Mouse (Mus musculus): Measurements from ENCODE around the gene Tnfrsf25. TPM values are rescaled to one million over a fixed set of nuclear protein-coding genes. Genes with fewer than 3 reads are reported as not detected.
A peak's percentile ranks its signal among the peaks of the same experiment; 100 is the strongest.

Tnfrsf25 gene
- total RNA-seq (2021) (1 to 10 TPM in 1 of 2 experiments, under 1 TPM in 1; 0.79 to 1.3 TPM), polyA plus RNA-seq (2012; rRNA removed) (2.5 TPM in 2 replicates)
- long read RNA-seq, result 0 reads

DNA sequence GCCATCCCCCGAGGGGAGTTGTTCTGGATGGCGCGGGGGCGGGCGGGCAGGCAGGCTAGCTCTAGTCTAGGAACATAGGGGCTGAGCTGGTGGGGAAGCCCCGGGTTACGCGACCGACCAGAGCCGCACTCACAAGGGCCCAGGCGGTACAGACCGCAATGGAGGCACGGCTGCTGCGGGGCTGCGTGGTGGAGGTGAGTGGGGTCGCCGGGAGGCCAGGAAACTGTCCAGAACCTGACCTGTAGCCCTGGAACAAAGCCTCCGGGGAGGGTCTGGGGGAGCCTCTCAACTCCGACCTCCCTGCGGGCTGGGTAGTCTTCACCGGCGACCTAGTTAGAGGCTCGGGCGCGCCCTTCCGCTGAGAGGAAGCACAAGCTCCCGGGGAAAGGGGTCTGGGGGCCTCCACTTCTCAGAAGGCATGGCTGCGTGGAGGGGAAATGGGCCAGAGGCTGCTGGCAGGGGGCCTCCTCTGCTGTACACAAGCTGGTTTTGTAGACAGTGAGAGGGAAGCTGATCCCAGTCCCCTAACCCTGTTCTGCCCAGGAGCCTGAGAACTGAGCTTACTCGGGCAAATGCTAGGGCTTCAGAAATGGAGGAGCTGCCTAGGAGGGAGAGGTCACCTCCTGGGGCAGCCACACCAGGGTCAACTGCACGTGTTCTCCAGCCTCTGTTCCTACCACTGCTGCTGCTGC, at the start of gene Tnfrsf25:
Gene Tnfrsf25 (plus strand): TSS at position 14 of the 692 bp plus-strand sequence.
- DNase-seq, result no peak

DNA sequence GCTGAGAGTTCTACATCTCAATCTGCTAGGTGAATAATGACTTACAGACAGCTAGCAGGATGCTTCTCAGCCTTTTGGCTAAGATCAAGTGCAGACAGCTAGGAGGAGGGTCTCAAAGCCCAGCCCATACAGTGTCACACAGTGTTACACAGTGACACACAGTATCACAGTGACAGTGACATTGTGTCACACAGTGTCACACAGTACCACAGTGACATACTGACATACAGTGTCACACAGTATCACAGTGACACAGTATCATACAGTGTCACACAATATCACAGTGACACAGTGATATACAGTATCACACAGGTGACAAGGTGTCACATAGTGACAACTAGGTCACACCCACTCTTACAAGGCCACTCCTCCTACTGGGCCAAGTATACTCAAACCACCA, 48.5 kb upstream of the Tnfrsf25 start:
- no peak for DNase-seq

DNA sequence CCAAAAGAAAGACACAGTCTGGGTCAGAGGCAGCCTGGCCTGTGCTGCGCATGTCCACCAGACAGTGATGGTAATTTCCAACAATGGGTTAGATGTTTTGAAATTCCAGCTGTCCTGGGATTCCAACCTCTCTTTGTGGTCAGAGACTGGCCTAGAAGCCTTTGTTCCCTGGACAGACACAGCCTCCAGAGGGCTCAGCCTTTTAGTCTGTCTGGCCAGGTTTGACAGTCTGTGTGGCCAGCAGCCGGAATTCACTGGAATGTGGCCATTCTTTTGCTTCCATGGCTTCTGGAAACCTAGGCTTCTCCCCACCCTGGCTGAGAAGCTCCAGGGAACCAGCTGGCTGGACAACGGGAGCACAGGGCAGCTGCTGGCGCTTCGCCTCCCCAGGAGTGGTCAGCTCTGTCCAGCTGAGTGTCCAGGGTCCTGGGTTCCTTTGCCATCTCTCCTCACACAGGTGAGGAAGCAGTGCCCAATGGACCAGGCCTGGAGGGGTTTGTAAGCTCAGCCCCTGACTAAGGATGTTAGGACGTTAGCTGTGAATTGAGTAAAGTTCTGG, 47.5 kb upstream of the Tnfrsf25 start:
- no peak for DNase-seq

DNA sequence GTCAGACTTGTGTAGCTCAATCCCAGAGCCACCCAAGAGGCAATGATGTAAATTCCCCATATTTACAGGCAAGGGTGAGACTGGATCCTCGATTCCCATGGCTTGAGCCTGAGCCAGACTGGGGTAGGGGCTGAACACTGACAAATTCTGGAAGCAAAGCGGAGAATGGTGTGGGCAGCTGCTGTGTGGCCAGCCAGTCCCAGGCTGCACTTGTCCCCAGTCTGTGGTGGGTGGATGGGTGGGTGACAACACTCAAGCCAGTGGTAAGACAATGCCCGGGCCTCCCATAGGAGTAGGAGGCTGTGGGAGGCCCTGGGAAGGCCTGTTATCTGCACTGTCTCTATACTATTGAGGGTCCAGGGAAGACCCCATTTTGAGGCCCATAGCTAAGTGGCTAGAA, 46.5 kb upstream of the Tnfrsf25 start:
- DNase-seq, result no peak

DNA sequence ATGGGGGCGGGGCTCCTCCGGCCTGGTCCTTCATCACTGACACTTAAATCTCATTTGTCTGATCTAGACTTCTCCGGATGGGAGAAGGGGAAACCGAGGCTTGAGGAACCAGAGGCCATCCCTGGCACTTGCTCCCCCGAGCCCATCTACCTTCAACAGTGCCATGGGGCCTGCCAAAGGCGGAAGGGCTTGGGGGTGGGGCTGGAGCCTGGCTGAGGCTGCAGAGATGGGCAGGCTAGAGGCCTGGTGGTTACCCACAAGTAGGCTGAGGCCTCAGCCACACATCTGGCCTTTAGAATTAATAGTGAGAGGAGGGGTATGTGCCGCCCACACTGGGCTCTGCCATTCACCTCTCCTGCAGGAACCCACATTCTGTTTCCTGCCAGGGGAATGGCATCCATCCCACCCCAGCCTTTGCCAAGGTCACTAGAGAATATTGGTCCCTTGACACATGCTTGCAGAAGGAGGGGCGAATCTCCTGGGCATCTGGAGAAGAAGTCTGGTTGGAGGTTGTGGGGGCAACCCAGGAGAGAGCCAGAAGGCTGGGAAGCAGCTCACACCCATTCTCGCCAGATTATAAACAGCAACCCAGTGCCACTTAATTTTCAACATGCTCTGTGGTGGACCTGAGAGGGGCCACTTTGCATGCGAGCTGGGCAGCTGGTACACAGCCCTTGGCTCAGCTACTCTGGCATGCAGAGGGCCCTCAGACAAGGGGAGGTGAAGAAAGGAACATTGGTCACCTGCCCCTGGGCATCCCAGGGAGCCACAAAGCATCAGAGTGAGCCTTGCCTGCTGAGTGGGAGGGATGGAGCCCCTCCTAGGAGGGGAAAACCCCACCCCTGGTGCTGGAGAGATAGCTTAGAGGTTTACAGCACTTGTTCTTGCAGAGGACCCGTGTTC, 45.0 kb upstream of the Tnfrsf25 start:
- DNase-seq, result no peak

DNA sequence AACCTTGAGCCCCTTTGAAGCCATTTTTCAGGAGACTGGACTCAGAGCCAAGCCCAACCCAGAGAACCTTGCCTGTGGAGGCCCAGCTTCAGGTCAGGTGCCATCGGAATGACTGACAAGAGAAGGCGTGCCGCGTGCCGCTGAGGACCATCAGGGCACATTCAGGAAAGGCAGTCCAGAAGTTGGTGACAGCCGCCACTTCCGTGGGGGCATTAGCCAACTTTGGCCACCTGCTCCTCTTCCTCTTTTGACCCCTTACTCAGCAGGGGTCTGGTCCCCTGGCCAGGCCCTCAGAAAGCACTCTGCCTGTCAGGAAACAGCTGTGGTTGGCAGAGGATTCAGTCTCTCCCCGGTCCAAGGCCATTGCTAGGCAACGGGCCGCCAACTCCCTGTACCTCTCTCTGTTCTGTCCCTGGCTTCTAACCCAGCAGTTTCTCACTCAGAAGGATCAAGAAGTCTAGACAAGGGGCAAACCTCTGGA, 43.6 kb upstream of the Tnfrsf25 start, which contains the start of gene Plekhg5:
Gene Plekhg5 (plus strand): TSS at position 378 of the 481 bp plus-strand sequence.
- peak; percentile 70 for DNase-seq

DNA sequence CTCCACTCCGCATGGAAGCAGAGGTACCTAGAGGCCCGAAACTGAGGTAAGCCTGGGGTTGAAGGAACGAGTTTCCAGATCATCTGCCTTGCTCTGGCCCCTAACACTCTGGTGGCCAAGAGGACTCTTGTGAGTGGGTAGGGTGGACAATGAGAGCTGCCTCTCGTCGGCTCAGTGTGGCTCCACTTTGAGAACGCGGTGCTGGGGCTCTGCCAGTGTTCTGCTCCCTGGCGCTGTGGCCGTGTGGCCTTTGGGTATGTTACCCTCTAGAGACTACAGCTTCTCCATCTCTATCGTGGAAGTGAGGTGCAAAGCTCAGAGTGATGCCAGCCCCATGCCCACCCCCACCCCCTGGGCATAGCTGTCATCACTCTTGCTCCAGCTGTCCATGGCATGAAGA, 43.1 kb upstream of the Tnfrsf25 start:
- DNase-seq, result no peak

DNA sequence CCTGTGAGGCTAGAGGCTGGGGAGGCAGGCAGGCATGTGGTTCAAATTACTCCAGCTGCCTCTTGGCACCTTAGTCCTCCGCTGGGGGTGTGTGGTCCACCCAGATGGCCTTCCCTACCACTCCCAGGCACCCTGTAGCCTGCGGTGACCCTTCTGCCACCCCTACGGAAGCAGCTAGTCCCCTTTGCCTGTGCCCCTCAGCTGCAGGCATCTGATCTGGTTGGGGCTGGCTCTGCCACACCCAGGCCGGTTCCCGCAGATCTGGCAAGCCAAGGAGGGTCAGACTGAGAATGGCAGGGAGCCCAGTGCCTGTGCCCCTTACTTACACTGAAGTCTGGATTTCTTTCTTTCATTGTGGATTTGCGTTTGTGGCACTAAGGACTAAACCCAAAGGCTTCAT, 42.0 kb upstream of the Tnfrsf25 start:
- no peak for DNase-seq

DNA sequence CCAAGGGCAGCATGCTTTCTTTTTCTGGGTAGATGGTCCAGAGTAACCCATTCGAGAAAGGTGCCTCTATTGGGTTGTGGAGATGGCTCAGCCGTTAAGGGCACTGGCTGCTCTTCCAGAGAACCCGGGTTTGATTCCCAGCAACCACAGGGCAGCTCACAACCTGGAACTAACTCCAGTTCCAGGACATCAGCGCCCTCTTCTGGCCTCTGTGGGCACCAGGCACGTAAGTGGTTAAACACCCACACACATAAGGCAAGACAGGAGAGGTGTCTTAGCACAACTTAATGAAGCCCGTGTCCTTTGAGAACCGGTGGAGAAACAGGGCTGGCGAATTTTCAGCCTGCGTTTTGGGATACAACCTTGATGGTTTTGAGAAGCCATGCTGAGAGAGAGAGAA, 41.2 kb upstream of the Tnfrsf25 start:
- no peak for DNase-seq

DNA sequence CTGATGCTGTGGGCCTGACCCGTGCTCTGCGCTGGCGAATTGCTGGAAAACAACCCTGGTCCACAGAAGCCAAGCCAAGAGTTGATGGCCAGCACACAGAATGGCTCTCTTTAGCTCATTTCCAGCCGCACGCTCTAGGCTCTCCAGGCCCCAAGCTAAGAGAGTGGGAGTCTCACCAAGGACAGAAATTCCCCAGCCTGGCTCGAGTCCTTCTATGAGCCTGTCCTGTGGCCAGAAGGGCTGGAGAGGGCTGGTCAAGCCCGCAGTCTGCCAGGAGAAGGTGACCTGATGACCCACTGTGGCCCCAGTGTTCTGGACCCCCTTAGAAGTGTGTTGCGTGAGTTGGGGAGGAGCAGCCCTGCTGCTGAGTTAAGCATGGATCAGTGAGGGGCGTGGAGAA, 38.5 kb upstream of the Tnfrsf25 start:
- DNase-seq, result no peak

DNA sequence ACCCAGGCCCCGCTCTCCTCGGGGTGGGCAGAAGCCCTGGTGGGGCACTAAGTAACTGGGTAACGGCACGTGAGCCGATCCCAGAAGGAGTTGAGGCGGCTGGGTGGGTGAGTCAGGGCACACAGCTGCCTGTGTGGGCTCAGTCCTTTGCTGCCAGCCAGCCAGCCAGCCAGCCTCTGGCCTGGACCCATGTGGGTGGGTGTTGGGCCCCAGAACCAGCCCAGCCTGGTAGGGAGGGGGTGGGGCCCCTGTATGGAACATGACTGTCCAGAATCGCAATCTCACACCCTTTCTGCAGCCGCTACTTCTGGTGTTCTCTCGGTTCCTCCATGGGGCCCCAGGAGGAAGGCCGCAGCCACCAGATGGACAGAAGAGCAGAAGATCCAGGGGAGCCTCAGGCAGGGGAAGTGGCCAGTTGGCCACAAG, 37.6 kb upstream of the Tnfrsf25 start:
- DNase-seq, result no peak

DNA sequence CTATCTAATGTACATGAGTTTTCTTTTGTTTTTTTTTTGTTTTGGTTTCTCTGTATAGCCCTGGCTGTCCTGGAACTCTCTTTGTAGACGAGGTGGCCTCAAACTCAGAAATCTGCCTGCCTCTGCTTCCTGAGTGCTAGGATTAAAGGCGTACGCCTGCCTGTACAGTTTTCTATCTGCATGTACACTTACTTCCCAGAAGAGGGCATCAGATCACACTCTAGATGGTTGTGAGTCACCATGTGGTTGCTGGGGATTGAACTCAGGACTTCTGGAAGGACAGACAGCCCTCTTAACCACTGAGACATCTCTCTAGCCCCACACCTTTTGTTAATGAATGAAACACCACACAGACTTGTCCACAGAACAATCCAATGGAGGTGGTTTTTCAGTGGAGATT, 36.5 kb upstream of the Tnfrsf25 start:
- no peak for DNase-seq

DNA sequence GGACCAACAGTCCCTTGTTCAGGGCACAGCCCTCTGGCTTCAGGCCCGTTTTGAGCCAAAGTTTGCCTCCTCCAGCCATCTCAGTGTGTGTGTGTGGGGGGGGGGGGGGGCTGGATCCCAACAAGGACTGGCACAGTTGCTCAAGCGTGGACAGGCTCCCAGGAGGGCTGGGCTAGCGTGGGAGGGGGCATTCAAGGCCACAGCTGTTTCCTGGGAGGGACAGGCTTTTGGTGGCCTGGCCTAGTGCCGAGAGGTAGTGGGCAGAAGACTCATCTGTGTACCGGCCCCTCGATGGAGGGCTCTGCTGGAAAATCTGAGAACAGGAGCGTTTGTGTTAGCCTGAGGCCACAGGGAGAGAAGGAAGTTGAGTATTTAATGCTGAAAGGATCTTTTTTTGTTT, 35.8 kb upstream of the Tnfrsf25 start:
- no peak for DNase-seq

DNA sequence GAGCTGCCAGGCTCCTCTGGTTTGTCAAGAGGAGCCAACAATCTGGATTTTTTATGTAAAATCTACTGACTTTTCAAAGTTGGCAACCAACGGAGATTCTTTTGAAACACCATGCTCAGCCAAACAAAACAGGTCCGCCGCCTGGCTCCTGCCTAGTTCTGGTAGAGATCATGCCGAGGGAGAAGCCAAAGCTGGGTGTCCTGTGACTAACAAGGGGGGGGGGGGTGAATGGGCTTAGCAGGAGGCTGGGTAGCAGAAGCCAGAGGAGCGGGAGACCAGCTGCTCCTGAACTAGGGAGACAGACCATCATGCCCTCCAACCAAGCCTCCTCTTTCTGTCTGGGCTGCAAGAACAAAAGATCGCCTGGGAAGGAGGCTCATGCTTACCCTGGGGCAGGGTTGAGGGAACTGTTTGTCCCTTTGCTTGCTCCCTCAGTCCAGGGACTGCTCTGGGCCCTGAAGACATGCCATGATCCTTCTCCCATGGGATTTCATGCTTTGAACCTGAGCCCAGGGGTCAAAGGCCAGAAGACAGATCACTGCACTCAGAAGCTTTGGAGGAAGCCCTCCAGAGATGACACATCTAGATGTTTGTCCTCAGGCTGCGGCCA, 32.0 kb upstream of the Tnfrsf25 start:
- no peak for DNase-seq

DNA sequence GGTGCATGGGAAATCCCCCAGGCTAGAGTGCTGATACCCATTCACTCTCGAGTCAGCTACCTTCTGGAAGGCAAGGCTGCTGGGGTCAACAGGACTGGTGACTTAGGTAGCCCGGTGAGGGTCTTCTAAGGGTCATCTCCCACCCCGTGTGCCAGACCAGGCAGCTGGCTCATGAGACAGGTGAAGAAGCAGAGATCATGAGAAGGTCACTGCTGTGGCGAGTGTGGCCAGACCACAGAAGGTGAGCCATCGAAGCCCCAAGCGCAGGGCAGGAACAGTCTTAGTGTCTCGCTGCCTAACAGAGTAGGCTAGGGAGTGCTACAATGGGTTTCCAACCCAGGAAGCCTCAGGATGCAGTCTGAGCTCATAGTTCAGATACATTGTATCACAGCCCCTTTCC, 31.1 kb upstream of the Tnfrsf25 start:
- DNase-seq, result no peak

DNA sequence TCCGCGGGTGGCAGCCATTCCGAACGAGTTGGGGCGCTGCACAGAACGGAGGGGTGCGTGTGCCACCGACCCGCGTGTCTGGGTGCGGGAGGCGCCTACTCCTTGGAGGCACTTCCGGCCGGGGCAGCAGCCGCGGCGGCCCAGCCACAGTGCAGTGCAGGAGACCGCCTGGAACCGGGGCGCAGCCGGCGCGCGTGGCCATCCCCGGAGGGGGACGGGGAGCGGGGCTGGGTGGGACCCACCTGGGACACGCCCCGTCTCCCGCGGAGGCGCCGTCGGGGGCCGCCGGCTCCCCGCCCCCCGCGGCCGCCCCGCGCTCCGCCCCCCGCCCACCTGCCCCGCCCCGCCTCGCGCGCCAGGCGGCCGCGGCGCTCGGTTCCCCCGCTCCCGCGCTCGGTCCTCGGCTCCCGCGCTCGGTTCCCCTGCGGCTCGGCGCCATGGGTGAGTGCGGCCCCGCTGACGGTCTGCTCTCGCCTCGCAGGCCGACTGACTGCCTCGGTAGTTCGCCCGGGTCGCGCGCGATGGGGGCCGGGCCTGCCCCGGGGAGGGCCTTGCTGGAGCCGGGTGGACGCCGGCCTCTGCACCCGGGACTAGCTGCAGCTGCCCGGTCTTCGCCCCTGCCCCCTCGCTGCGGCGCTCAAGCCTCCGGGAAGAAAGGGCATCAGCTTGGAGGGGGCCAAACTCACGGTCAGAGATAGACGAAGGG, 29.1 kb upstream of the Tnfrsf25 start:
- DNase-seq, result peak; percentile 83

DNA sequence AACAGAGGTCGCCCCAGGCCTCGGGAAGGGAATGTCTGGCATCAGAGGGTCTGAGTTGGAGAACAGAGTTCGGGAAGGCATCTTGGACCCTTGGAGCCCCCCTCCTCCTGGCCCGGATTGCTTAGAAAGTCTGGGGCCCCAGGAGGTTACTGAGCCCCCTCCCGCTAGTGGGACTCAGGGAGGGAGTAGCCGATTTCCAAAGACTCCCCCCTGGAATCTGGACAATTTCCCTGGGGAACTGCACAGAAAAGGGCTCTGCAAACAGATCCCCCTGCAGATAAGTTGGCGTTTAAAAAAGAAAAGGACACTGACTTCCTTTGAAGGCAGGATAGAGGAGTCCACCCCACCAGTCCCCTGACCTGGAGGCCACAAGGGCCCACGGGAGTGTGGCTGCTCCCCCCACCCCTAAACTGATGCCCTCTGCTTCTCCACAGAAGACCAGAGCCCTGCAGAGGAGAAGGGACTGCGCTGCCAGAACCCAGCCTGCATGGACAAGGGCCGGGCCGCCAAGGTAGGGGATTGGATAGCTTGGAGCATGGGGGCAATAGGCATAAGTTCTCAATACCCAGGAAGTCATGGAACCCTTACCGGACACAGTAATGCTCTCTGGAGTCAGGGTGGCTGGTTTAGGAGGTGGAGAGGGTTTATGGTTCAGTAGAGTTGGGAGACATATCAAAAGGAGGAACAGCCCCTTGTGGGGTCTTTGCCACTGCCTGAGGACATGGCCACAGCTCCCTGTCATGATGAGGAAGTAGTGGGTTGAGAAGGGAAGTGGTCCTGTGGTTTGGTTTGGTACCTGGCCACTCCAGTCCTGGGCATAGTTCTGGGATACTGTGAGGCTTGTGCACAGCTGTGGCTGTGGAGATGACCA, 28.3 kb upstream of the Tnfrsf25 start:
- DNase-seq, result peak; percentile 11

DNA sequence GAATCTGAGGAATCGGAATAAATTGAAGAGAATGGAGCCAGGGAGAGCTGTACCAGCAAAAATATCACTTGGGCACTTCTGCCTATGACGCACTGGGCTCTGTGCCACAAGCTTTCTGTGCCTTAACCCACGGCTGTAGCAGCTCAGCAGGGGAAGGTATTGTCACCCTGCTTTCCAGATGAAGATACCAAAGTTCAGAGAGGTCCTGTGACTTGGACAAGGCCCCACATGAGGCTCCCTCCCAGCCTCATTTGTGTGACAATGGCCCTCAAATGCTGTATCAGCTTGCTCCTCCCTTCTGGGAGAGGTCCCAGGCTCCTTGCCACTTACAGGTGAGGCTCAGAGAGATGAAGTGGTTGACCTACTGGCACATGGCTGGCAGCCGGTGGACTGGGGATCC, 27.6 kb upstream of the Tnfrsf25 start:
- peak; percentile 24 for DNase-seq

DNA sequence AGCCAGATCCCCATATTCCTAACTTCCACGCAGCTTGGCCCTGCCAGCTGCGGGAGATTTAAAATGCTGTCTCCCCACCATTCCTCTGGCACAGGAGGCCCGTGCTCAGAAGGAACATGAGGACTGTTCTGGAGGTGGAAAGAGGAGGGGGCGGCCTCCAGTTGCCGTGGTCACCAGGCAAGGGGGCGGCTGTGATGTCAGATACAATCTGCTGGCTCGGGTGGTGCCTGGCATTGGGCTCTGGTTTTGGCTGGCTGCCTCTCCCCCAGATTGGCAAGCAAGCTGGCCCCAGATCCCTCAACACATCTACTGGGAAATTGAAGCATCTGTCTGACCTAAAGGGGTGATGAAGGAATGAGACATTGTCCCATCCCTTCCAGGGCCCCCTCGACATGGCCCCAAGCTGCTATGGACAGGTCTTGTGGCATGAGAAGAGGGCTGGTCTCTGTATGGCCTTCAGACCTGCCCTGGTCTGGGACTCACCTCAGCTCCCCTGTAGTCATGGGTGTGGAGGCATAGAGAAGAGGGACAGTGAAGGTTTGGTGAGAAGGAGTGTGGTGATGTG, 27.1 kb upstream of the Tnfrsf25 start:
- DNase-seq, result peak; percentile 6

DNA sequence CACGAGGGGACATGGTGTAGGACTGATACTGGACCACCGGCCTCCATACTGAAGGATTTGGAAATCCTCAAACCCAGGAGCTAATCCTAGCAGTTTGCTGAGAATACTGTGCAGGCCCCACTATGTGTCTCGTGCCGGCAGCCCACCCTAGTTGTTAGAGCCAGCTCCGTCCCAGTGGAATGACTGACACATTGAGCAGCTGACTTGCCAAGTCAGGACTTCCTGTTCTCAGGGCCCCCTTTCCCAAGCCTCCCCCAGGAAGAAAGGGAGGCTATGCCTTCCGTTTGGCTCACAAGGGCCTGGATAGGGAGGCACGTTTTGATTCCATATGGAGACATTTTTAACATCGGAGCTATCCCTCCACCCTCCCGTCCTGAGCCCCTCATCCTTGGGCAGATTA, 25.5 kb upstream of the Tnfrsf25 start:
- no peak for DNase-seq
